Mouse (Mus musculus): ENCODE data around the gene Elmo1. TPM values are rescaled to one million over a fixed set of nuclear protein-coding genes. Genes with fewer than 3 reads are reported as not detected.

Elmo1 gene
- polyA plus RNA-seq, 1 experiment = 0.01 TPM

- H3K27me3 ChIP-seq (ENCODE audit: control insufficient read depth) = no peaks in the 10 kb centered on the region
- no peaks in the 10 kb centered on the region for H3K4me1 ChIP-seq (ENCODE audit: control insufficient read depth)
- H3K36me3 ChIP-seq (ENCODE audit: control insufficient read depth) = no peaks in the 10 kb centered on the region
- H3K9me3 ChIP-seq (ENCODE audit: control insufficient read depth, low read length) = no peaks in the 10 kb centered on the region
- H3K4me3 ChIP-seq (replicated peaks) = no peak overlapping the region
- no peak for TF ChIP-seq GATA1 (IDR thresholded peaks at IDR 0.05; ENCODE audit: low read length)
Measured at GRCm38 (mm10) chr13:20635646-20636045, 545.2 kb downstream of the Elmo1 start.
